Mouse (Mus musculus): ENCODE measurements at regions not wholly inside any gene's neighbourhood (a gene's known extent, or its start where the extent isn't known, plus 50 kb on each side); places are given as distances from the start of the nearest gene placed in this dataset.

DNA sequence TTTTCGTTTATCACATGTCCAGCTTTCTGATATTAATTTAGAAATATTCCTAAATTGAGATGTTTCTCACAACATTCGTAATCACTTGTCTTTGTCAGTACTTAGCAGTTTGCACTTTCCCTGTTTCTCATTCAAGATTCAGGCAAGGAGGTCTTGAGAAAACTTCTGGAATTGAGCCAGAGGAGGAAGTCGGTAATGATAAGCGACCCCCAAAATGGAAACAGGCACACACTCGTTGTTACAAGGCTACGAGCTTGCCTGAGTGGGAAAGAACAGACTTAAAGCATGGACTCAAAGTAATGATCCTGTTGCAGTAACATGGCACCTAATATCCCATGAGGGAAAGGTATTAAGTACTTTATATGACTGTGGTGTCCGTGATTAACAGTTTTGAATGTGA lies 76.1 kb upstream of the Zwint start:
- no peak for TF ChIP-seq CTCF (conservative IDR thresholded peaks at IDR 0.05; ENCODE audit: insufficient read depth, insufficient read length, low read depth, low read length)
- TF ChIP-seq POLR2A (IDR thresholded peaks at IDR 0.05; ENCODE audit: low read depth, low read length) = no peak
